Mouse (Mus musculus) kidney, adult 2 months (tissue): Measurements from ENCODE around the gene Gba2.

Experiments
- CTCF ChIP-seq: fragments of 200-500 bp; conservative IDR thresholded peaks from 2 replicates; pipeline ENCODE4 v1.5.1; 2011; ENCODE audit warnings: low read depth, mild to moderate bottlenecking, control low read depth, low read length, moderate library complexity, mixed read lengths; ENCODE audit not compliant: insufficient read depth, insufficient read length
- POLR2A ChIP-seq: fragments of 200-500 bp; IDR thresholded peaks from one replicate; pipeline ENCODE4 v1.6.1; 2011; ENCODE audit warnings: low read depth, low read length, control low read depth

- TF ChIP-seq CTCF, result no peak
- TF ChIP-seq POLR2A, result no peak
Measured at GRCm38 (mm10) chr4:43561436-43561996, 17.2 kb downstream of the Gba2 start.
